Mouse (Mus musculus): ENCODE measurements around the gene Pcca.

Pcca gene

GRCm38 (mm10) chr14:122835487-122836190, 301.5 kb downstream of the Pcca start:
- DNase-seq (ENCODE audit: low read depth, low spot score), result no peak

GRCm38 (mm10) chr14:122836221-122836620, 302.1 kb downstream of the Pcca start:
- DNase-seq (ENCODE audit: low read depth, low spot score), result no peak

- DNase-seq (ENCODE audit: low read depth, low spot score), result no peak
These were observed 302.9 kb downstream of the Pcca start for GRCm38 (mm10) chr14:122837018-122837417.

GRCm38 (mm10) chr14:122852506-122853057, 318.5 kb downstream of the Pcca start:
- DNase-seq (ENCODE audit: low read depth, low spot score), result no peak

- DNase-seq (ENCODE audit: low read depth, low spot score), result no peak
These were observed 325.7 kb downstream of the Pcca start for GRCm38 (mm10) chr14:122859792-122860191.

GRCm38 (mm10) chr14:122862623-122863022, 328.5 kb downstream of the Pcca start:
- no peak for DNase-seq (ENCODE audit: low read depth, low spot score)

GRCm38 (mm10) chr14:122865462-122866129, 331.5 kb downstream of the Pcca start:
- DNase-seq (ENCODE audit: low read depth, low spot score), result no peak

GRCm38 (mm10) chr14:122867531-122868285, 333.6 kb downstream of the Pcca start:
- no peak for DNase-seq (ENCODE audit: low read depth, low spot score)

- DNase-seq (ENCODE audit: low read depth, low spot score), result no peak
These were observed 335.7 kb downstream of the Pcca start for GRCm38 (mm10) chr14:122869831-122870230.

- no peak for DNase-seq (ENCODE audit: low read depth, low spot score)
These were observed 337.9 kb downstream of the Pcca start for GRCm38 (mm10) chr14:122871841-122872580.

GRCm38 (mm10) chr14:122872612-122873011, 338.5 kb downstream of the Pcca start:
- no peak for DNase-seq (ENCODE audit: low read depth, low spot score)

- no peak for DNase-seq (ENCODE audit: low read depth, low spot score)
These were observed 340.9 kb downstream of the Pcca start for GRCm38 (mm10) chr14:122875056-122875455.

- DNase-seq (ENCODE audit: low read depth, low spot score), result no peak
These were observed 341.5 kb downstream of the Pcca start for GRCm38 (mm10) chr14:122875636-122876035.

GRCm38 (mm10) chr14:122876163-122876562, 342.0 kb downstream of the Pcca start:
- DNase-seq (ENCODE audit: low read depth, low spot score), result peak; percentile 88

GRCm38 (mm10) chr14:122876723-122877122, 342.6 kb downstream of the Pcca start:
- no peak for DNase-seq (ENCODE audit: low read depth, low spot score)

GRCm38 (mm10) chr14:122877787-122878186, 343.7 kb downstream of the Pcca start:
- no peak for DNase-seq (ENCODE audit: low read depth, low spot score)

- no peak for DNase-seq (ENCODE audit: low read depth, low spot score)
These were observed 346.2 kb downstream of the Pcca start for GRCm38 (mm10) chr14:122880291-122880690.

GRCm38 (mm10) chr14:122881699-122882098, 347.6 kb downstream of the Pcca start:
- no peak for DNase-seq (ENCODE audit: low read depth, low spot score)

- no peak for DNase-seq (ENCODE audit: low read depth, low spot score)
These were observed 348.1 kb downstream of the Pcca start for GRCm38 (mm10) chr14:122882201-122882639.

- no peak for DNase-seq (ENCODE audit: low read depth, low spot score)
These were observed 348.8 kb downstream of the Pcca start for GRCm38 (mm10) chr14:122882795-122883409.

- DNase-seq (ENCODE audit: low read depth, low spot score), result no peak
These were observed 349.3 kb downstream of the Pcca start for GRCm38 (mm10) chr14:122883410-122883806.
